Mouse (Mus musculus) hindbrain, embryonic 14.5 days (tissue): ENCODE measurements at regions not wholly inside any gene's neighbourhood (a gene's known extent, or its start where the extent isn't known, plus 50 kb on each side); places are given as distances from the start of the nearest gene placed in this dataset.

Experiments used
- ATAC-seq: fragments of 200-750 bp; cut with Nextera tagmentation; 2 replicates; pipeline ENCODE4 v1.8.0; 2017; ENCODE audit warnings: moderate number of reproducible peaks, mild to moderate bottlenecking, moderate TSS enrichment, moderate library complexity; ENCODE audit not compliant: low FRiP score
- DNase-seq: peaks from one replicate; pipeline ENCODE4 v3.0.0-alpha.2; 2015; ENCODE audit warnings: low spot score
- H3K27ac ChIP-seq: fragments of 300-500 bp; sonication (generic); 2 replicates; pipeline ENCODE4 v1.5.1; 2014; ENCODE audit warnings: mild to moderate bottlenecking, moderate library complexity
- H3K27me3 ChIP-seq: fragments of 300-500 bp; sonication (generic); 2 replicates; pipeline ENCODE4 v1.6.1; 2014; ENCODE audit warnings: mild to moderate bottlenecking, low read length, mixed read lengths; ENCODE audit not compliant: control insufficient read depth, insufficient read depth
- H3K36me3 ChIP-seq: fragments of 300-500 bp; sonication (generic); replicated peaks from 2 replicates; pipeline ENCODE4 v1.6.1; 2014; ENCODE audit not compliant: control insufficient read depth, insufficient read depth
- H3K4me1 ChIP-seq: fragments of 300-500 bp; sonication (generic); replicated peaks from 2 replicates; pipeline ENCODE4 v1.6.1; 2014; ENCODE audit warnings: antibody characterized with exemption, low read length, mixed read lengths; ENCODE audit not compliant: control insufficient read depth, insufficient read depth
- H3K4me2 ChIP-seq: fragments of 300-500 bp; sonication (generic); replicated peaks from 2 replicates; pipeline ENCODE4 v1.6.1; 2014; ENCODE audit warnings: mild to moderate bottlenecking, moderate library complexity
- H3K4me3 ChIP-seq: fragments of 300-500 bp; sonication (generic); replicated peaks from 2 replicates; pipeline ENCODE4 v1.5.1; 2014; ENCODE audit warnings: mild to moderate bottlenecking, low read length
- H3K9ac ChIP-seq: fragments of 300-500 bp; sonication (generic); 2 replicates; pipeline ENCODE4 v1.6.1; 2014
- H3K9me3 ChIP-seq: fragments of 300-500 bp; sonication (generic); 2 replicates; pipeline ENCODE4 v1.6.1; 2016; ENCODE audit warnings: low read length; ENCODE audit not compliant: control insufficient read depth
- WGBS: fragments of 180-500 bp; shearing (Covaris S2); extraction: QIAGEN DNeasy Blood & Tissue Kit; methylation state at CpG from one replicate; pipeline ENCODE4 v1.1.7; 2014; 5-methylcytosine and 5-hydroxymethylcytosine counted together

DNA sequence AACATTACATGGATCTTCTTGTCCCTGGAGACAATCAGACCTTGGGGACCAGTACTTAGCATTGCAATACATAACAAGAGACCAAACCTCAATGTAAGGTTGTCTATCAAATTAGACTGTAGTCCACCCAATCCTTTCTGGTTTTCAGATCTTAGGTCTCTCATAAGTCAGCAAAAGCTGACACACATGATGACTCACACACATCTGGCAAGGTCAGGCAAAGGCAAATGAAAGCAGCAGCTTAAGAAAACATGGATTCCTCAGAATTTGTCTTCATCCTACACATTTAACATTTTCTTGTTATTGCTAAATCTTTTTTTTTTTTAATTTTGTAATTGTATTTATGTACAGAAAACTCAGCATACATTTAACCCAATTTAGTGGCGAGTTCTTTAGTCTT is 52.0 kb downstream of the Gm11983 start:
- H3K27ac ChIP-seq, result no peak overlapping the region
- ATAC-seq (no peak), DNase-seq (peak; percentile 20)
- no peaks in the 10 kb centered on the region for H3K4me1 ChIP-seq
- no peak overlapping the region for H3K4me3 ChIP-seq
- no peak overlapping the region for H3K4me2 ChIP-seq
- H3K9me3 ChIP-seq, result no peaks in the 10 kb centered on the region
- no peaks in the 10 kb centered on the region for H3K36me3 ChIP-seq
- WGBS, result 93% methylated on average over 1 of the region's 1 CpGs
- H3K9ac ChIP-seq, result no peak overlapping the region
- H3K27me3 ChIP-seq, result no peaks in the 10 kb centered on the region

DNA sequence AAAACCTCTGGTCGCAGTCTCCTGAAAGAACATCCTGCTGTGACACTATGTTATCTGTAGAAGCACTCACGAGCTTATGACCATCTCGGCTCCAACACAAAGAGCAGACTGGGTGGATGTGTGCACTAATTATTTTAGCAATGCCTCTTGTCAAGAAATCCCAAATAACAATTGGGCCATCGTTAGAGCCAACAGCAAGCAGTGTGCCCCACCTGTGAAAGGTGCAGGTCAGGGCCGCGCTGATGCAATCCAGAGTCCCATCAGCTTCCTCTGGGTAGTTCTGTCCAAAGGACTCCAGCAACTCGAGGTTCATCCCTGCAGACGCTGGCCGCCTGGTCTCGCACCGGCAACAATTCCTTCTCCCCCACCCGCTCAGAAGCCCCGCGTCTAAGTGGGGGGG is 54.6 kb downstream of the Gm11983 start:
- H3K4me3 ChIP-seq, result no peak overlapping the region
- no peak overlapping the region for H3K4me2 ChIP-seq
- H3K27ac ChIP-seq, result no peak overlapping the region
- no peak overlapping the region for H3K9ac ChIP-seq
- DNase-seq (peak; percentile 3), ATAC-seq (no peak)
- no peaks in the 10 kb centered on the region for H3K4me1 ChIP-seq
- H3K9me3 ChIP-seq, result no peaks in the 10 kb centered on the region
- no peaks in the 10 kb centered on the region for H3K36me3 ChIP-seq
- WGBS, result 93% methylated on average over 14 of the region's 14 CpGs
- no peaks in the 10 kb centered on the region for H3K27me3 ChIP-seq

GRCm38 (mm10) chr11:6779752-6780151 is 57.7 kb downstream of the Gm11983 start:
- no peak for DNase-seq

GRCm38 (mm10) chr11:6778596-6779360 is 58.7 kb downstream of the Gm11983 start:
- no peaks in the 10 kb centered on the region for H3K4me1 ChIP-seq
- H3K4me2 ChIP-seq, result no peak overlapping the region
- H3K4me3 ChIP-seq, result no peak overlapping the region
- H3K27ac ChIP-seq, result 0 out of 2 replicates have a peak overlapping the region, but pooled peaks have one; percentile 2
- ATAC-seq (0 out of 2 replicates have a peak, but pooled peaks have one; percentile 6), DNase-seq (peak; percentile 23)
- H3K36me3 ChIP-seq, result no peaks in the 10 kb centered on the region
- H3K27me3 ChIP-seq, result no peaks in the 10 kb centered on the region
- H3K9ac ChIP-seq, result no peak overlapping the region
- 16% methylated on average over 10 of the region's 10 CpGs for WGBS
- no peaks in the 10 kb centered on the region for H3K9me3 ChIP-seq

More at GRCm38 (mm10) chr11:6779752-6780151, 57.7 kb downstream of the Gm11983 start:
- Histone ChIP-seq H3K36me3 (no peaks in the 10 kb centered on the region), H3K27ac (no peak overlapping the region), H3K4me2 (no peak overlapping the region), H3K4me1 (no peaks in the 10 kb centered on the region), H3K9me3 (no peaks in the 10 kb centered on the region), H3K4me3 (no peak overlapping the region), H3K27me3 (no peaks in the 10 kb centered on the region), H3K9ac (no peak overlapping the region)
- ATAC-seq, result no peak
- WGBS, result 78% methylated on average over 5 of the region's 5 CpGs

DNA sequence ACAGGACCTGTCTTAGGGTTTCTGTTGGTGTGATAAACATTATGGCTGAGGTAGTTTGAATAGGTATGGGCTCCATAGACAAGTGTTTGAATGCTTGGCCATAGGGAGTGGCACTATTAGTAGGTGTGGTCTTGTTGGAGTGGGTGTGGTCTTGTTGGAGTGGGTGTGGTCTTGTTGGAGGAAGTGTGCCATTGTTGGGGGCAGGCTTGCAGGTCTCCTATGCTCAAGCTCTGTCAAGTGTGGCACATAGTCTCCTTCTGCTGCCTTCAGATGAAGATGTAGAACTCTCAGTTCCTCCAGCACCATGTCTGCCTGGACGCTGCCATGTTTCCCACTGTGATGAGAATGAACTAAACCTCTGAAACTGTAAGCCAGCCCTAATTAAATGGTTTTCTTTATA is 59.9 kb downstream of the Gm11983 start:
- H3K9me3 ChIP-seq, result no peaks in the 10 kb centered on the region
- no peak for ATAC-seq
- no peak overlapping the region for H3K27ac ChIP-seq
- no peaks in the 10 kb centered on the region for H3K36me3 ChIP-seq
- no peak overlapping the region for H3K4me2 ChIP-seq
- 90% methylated on average over 1 of the region's 1 CpGs for WGBS
- no peak overlapping the region for H3K4me3 ChIP-seq
- DNase-seq, result peak; percentile 7
- no peaks in the 10 kb centered on the region for H3K27me3 ChIP-seq
- H3K9ac ChIP-seq, result no peak overlapping the region
- no peaks in the 10 kb centered on the region for H3K4me1 ChIP-seq

- Histone ChIP-seq H3K27ac (no peak overlapping the region), H3K4me3 (no peak overlapping the region), H3K36me3 (no peaks in the 10 kb centered on the region), H3K9me3 (no peaks in the 10 kb centered on the region), H3K27me3 (no peaks in the 10 kb centered on the region), H3K4me2 (no peak overlapping the region), H3K9ac (no peak overlapping the region), H3K4me1 (no peaks in the 10 kb centered on the region)
- 69% methylated on average over 4 of the region's 4 CpGs for WGBS
- no peak for ATAC-seq
- no peak for DNase-seq
These were observed 62.8 kb downstream of the Gm11983 start for GRCm38 (mm10) chr11:6774656-6775055.

DNA sequence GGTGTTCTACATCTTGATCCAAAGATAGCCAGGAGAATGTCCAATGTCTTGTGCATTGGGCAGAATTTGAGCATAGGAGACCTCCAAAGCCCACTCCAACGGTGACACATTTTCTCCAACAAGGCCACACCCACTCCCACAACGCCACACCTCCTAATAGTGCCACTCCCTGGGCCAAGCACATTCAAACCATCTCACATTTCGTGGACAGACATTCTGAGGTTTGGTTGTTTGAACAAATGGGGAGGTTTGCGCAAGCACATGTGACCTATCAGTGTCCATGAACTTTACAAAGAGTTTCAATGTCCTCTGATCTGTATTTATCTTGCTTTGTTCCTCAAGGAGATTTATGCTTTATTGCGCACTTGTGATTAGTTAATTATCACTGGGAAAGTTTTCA is 63.5 kb downstream of the Gm11983 start:
- no peaks in the 10 kb centered on the region for H3K4me1 ChIP-seq
- 87% methylated on average over 5 of the region's 5 CpGs for WGBS

DNA sequence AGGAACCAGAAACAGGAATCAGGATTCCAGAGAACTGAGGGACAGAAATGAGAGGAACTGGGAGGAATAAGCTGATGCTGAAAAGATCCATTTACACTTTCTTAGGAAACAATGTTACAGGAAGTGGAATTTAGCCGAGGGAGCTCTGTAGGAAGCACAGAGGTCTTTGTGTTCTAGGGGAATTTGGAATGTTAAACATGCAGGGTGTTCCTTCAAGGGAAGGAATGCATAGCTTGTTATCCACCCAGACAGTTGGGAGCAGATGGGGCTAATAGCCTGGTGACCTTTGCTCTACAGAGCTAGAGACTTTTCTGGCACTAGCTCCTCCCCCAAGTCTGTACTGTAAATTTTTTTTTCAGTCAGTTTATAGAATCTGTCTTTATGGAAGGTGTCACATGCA is 64.1 kb downstream of the Gm11983 start:
- Histone ChIP-seq H3K4me1 (no peaks in the 10 kb centered on the region), H3K4me3 (no peak overlapping the region), H3K4me2 (no peak overlapping the region), H3K27me3 (no peaks in the 10 kb centered on the region), H3K9me3 (no peaks in the 10 kb centered on the region), H3K9ac (no peak overlapping the region), H3K27ac (no peak overlapping the region), H3K36me3 (no peaks in the 10 kb centered on the region)
- 14% methylated on average over 1 of the region's 1 CpGs for WGBS
- ATAC-seq (no peak), DNase-seq (no peak)

More for the DNA sequence above, 63.5 kb downstream of the Gm11983 start:
- Histone ChIP-seq H3K9me3 (no peaks in the 10 kb centered on the region), H3K4me3 (no peak overlapping the region), H3K36me3 (no peaks in the 10 kb centered on the region), H3K27ac (no peak overlapping the region), H3K27me3 (no peaks in the 10 kb centered on the region), H3K4me2 (no peak overlapping the region), H3K9ac (no peak overlapping the region)
- no peak for DNase-seq
- no peak for ATAC-seq

GRCm38 (mm10) chr11:6769437-6769765 is 68.1 kb downstream of the Gm11983 start:
- Histone ChIP-seq H3K9me3 (no peaks in the 10 kb centered on the region), H3K27ac (no peak overlapping the region), H3K36me3 (no peaks in the 10 kb centered on the region), H3K27me3 (no peaks in the 10 kb centered on the region), H3K9ac (no peak overlapping the region), H3K4me3 (no peak overlapping the region), H3K4me2 (no peak overlapping the region), H3K4me1 (no peaks in the 10 kb centered on the region)
- WGBS, result 81% methylated on average over 7 of the region's 7 CpGs
- no peak for ATAC-seq
- no peak for DNase-seq
